Mouse (Mus musculus) heart, postnatal 4 days (tissue): Measurements from ENCODE around the gene Gcnt4. TPM values are rescaled to one million over a fixed set of nuclear protein-coding genes. Genes with fewer than 3 reads are reported as not detected.

Experiments
- DNase-seq: peaks from one replicate; pipeline ENCODE4 v3.0.0; 2021
- total RNA-seq, 2 experiments: library from RNA; stranded (reverse); gene quantifications; 2 replicates each; pipeline ENCODE4 v1.2.3; 2021

Gene Gcnt4
- total RNA-seq, 2 experiments from 2014 or later: 0.36 to 0.59 TPM

DNA sequence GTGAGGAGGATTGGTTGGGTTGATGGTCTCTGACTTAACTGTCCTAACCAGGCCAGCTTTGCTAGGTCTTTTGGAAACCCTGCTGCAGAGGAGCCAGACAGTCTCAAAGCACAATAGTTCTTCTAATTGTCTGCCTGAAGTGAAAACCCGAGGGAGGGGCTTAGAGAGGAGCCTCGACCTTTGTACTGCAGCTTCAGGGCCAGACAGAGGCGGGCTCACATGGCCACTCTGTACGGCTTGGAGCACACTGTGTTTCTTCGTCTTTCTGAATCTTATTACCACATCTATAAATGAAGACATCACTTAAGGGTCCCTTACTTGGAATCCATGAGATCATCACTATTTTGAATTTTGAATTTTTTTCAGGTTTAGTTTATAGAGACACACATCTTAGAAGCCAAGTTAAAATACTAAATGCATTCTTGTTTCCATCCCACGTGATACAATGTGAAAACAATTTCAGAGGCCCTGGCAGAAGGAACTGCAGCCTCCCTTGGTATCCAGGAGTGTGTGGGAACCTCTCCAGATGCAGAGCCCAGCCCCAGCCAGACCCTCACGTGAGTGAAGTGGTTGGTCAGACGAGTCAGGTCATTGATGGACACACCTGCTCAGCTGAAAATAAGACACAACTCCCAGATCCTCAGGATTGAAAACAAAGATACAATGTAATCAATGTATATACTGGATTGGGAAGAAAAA lies 69.0 kb downstream of the Gcnt4 start:
- DNase-seq: no peak

DNA sequence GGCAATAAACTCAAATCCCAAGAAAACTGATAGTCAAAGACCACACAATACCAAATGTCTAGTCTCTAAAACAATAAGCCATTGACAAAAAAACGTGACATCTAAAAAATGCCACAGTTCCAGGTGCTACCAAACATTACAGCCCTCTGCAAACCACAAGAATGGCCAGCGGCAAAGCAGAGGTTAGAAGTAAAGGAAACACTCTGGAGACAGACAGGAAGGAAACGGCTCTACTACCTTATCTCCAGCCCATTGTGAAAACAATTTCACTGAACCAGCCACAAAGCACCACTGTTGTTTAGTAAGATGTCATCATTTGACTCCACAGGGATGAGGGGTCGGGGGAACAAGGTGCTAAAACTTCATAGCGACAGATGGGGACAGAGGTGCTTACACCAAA lies 70.8 kb downstream of the Gcnt4 start:
- DNase-seq: no peak

DNA sequence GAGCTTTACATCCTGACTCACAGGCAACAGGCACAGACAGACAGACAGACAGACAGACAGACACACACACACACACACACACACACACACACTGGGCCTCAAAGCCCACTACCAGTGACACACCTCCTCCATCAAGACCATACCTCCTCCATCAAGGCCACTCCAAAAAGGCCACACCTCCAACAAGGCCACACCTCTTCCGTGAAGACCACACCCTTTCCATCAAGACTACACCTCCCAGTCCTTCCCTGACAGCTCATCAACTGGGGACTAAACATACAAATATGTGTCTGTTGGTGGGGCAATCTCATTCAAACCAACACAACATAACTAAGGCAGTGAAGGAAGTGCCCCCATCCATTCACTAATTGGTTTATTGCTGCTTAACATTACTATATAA lies 72.6 kb downstream of the Gcnt4 start:
- no peak for DNase-seq

Other genes with a start within 250 kb of the Gcnt4 start
- gene Ankrd31, start 176.4 kb upstream of the Gcnt4 start, total RNA-seq: not detected
- gene 1700029F12Rik, start 109.7 kb downstream of the Gcnt4 start, total RNA-seq: not detected
- 1 to 10 TPM; 2.9 to 3.3 TPM for gene Fam169a, start 142.6 kb downstream of the Gcnt4 start, total RNA-seq
- gene Gm6169, start 174.5 kb downstream of the Gcnt4 start, total RNA-seq: 10 to 100 TPM in 1 of 2 experiments, not detected in 1; 31.6 TPM
- 10 to 100 TPM; 32.1 to 33.5 TPM for gene Gfm2, start 213.2 kb downstream of the Gcnt4 start, total RNA-seq
- 10 to 100 TPM; 69.1 to 73.1 TPM for gene Nsa2, start 213.2 kb downstream of the Gcnt4 start, total RNA-seq